Mouse (Mus musculus): ENCODE data around the gene Gba.

- TF ChIP-seq CTCF (IDR thresholded peaks at IDR 0.05; ENCODE audit: insufficient read depth, low read depth, low read length) (no peak), POLR2A (IDR thresholded peaks at IDR 0.05; ENCODE audit: insufficient read depth, low read depth, low read length) (no peak)
Observed at GRCm38 (mm10) chr3:89237682-89238081, 35.0 kb downstream of the Gba start.
